Mouse (Mus musculus) embryo, embryonic 11.5 days (tissue): Measurements from ENCODE around the gene Crym.

Experiments
- DNase-seq: peaks from one replicate; pipeline ENCODE4 v3.0.0-alpha.2; 2012; ENCODE audit warnings: low read depth, low spot score

The Crym gene

DNA sequence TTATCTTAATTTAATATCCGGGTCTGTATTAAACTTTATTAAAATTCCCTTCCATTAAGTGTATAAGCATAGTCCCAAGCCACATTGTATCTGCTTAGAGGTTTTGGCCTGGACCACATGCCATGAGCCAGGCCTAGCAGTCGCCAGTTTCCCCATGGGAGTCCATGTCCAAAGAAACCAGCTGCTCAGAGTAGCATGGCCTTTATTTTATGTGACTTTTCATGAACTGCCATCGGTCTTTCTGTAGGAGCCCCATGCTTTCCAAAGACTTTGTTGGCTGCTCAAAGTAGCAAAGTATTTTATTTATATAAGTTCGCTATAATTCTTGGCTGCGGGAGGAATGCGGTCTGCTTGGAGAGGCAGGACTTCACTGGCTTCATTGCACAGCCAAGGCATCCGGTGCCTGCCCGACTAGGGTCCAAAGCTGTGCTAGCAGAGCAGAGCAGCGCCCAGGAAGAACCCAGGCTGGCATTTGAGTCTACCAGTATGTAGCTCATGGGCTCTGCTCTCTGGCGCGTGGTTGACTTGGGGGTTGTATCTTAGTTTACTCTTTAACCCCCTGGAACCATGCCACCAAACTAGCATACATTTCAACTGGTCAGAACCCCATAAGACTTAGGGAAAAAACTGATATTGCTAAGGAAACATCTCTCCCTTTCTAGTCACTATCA, 38.2 kb downstream of the Crym start:
- no peak for DNase-seq

DNA sequence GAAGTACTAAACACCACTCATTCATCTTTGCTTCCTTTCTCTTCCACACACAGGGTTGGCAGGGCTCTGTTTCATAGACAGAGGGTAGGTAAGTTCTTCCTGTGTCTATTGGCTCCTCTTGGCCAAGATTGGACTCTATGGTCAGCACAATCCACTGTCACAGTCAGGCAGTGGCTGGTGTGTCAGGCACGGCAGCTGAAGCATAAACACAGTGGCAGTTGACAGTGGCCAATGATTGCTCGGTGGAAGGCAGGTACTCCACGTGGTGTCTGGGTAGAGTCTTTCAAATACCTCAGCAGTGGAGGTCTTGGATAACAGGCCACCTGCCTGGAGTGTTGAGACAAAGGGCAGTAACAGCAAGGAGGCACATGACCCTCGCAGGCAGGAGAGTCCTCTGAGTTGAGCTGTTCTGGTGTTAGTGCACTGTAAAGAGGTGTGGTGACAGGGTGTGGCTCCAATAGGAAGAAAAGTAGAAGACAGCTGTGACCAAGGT, 43.7 kb downstream of the Crym start:
- no peak for DNase-seq

DNA sequence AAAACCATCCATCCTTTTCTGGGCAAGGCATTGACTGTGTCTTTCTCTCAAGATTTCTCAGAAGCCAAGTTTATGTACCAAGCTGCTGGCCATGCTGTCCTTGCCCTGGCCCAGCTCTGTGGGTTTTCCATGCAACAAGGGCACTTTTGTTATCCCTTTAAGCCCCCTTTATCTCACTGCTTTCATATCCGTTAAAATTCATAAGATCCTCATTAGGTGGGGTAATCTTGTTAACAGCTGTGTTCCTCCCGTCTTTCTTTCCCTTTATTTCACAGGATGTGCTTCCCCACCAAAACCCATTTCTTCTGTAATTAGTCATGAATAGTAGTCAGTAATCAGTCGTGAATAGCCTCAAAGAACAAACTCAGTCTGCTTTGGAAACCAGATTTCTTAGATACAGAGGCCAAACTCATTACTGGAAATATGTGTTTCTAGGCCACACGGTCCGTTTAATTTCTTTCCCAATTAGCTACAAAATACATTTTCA, 44.3 kb downstream of the Crym start:
- no peak for DNase-seq

DNA sequence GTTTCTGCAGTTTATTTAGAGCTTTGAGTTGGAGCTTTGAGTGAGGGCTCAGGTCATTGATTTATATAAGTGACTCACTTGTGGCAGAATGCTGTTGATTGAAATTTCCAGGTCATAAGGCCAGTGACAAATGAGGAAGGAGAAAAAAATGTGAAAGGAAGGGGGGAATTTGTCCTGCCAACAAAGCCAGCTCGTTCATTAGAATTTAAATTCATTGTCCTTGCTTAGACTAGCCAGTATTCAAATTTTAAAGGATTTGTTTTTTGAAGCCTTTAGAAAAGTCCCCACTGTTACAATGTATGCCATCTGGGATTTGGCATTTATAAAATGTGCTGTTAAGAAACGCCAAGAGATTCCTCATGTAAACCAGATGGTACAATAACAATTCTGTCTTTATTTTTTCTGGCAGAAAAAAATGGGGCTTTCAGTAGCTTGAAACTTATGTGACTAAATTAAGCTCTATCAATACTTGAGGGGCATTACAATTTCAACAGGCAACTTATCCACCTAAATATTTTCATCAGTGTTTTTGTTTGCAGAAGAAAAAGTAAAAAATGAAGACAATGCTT, 45.0 kb downstream of the Crym start:
- no peak for DNase-seq

DNA sequence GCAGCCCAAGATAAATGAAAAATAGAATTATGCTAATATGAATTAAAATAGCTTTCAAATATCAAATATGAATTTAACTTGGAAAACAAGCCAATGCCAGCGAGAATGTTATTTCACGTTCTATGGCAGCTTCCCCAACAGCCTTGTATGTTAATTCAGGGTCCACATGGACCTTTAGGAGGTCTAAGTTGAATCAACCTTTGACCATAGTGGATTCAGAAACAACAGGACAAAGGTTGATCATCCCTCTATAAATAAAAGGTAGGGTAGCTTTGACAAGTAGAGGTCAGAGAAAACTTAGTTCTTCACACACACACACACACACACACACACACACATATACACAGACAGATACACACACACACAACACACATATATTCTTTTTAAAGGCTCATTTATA, 51.0 kb downstream of the Crym start:
- no peak for DNase-seq

DNA sequence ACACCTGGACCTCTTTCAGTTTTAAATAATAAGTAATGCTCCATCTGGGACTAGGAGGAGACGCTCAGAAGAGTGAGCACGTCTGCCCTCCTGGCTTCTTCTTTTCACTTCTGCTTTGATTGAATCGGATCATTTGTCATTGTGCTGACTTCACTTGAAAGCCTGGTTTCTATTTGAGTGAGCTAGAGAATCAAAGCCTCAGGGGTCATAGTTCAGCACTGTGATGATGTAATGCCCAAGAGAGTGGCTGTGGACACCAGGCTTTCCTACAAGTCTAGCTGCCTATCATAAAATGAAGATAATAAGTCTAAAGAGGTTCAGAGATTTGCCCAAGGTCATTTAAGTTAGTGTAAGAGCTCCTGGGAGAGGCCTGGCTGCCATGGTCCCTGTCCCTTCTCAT, 51.7 kb downstream of the Crym start:
- no peak for DNase-seq

DNA sequence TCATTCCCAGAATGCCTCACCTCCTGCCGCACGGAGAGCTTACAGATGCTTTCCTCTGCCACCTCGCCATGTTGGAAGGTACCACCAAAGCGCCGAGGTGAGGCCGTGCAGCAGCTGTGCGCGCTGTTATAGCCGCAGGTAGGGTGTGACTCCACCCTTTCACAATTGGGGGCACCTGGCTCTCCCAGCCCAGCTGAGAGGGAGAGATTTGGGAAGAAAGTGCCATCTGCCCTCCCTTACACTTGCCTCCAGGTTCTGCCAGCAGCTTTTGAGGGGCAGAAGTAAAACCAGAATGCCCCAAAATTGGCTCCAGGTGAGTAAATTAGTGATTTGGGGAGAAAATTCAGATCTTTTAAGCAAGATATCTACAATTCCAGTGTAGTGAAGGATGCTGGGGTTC, 56.7 kb downstream of the Crym start, which contains the start of gene Zp2:
Gene Zp2, minus strand, starts transcription at position 101 of the 400 bp plus-strand sequence.
- no peak for DNase-seq

DNA sequence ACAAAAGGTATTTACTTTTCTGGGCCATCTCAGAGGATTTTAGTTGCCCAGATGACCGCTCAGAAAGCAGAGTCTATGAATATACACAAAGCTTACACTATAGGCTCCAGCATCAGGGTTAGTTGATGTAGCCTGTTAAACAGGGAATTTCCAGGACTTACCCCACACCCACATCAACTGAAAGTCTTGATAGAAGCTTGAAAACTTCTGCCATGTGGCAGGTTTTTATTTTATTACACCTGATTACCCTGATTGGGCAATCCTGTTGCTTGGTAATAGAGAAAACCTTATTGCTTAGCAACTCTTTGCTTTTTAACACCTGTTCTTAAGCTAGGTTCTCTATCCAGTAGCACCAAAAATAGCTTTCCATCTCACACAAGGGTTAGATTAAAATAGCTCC, 59.2 kb downstream of the Crym start:
- no peak for DNase-seq
